Mouse (Mus musculus) urinary bladder, postnatal 14 days (tissue): ENCODE measurements around the gene Pcsk4.

Experiments used
- DNase-seq: peaks from one replicate; pipeline ENCODE4 v3.0.0; 2021; ENCODE audit warnings: low spot score

Pcsk4 gene

GRCm38 (mm10) chr10:80322811-80323211, 6.5 kb downstream of the Pcsk4 start:
- DNase-seq = no peak

- no peak for DNase-seq
Observed at GRCm38 (mm10) chr10:80321670-80322581, 7.4 kb downstream of the Pcsk4 start.

- DNase-seq = no peak
Observed at GRCm38 (mm10) chr10:80321014-80321669, 8.2 kb downstream of the Pcsk4 start.

GRCm38 (mm10) chr10:80320340-80320760, 8.9 kb downstream of the Pcsk4 start, which contains the start of gene 2310011J03Rik:
2310011J03Rik (minus strand) TSS chr10:80320537.
- DNase-seq = peak; percentile 94

- no peak for DNase-seq
Observed at GRCm38 (mm10) chr10:80317011-80317410, 12.3 kb downstream of the Pcsk4 start.

GRCm38 (mm10) chr10:80316359-80316781, 12.9 kb downstream of the Pcsk4 start:
- no peak for DNase-seq

GRCm38 (mm10) chr10:80315315-80315714, 14.0 kb downstream of the Pcsk4 start:
- DNase-seq = no peak

- no peak for DNase-seq
Observed at GRCm38 (mm10) chr10:80314494-80315001, 14.8 kb downstream of the Pcsk4 start.

GRCm38 (mm10) chr10:80313627-80314201, 15.6 kb downstream of the Pcsk4 start:
- DNase-seq = no peak

- no peak for DNase-seq
Observed at GRCm38 (mm10) chr10:80312586-80313504, 16.5 kb downstream of the Pcsk4 start.

GRCm38 (mm10) chr10:80311560-80311959, 17.7 kb downstream of the Pcsk4 start:
- no peak for DNase-seq

GRCm38 (mm10) chr10:80304862-80305261, 24.4 kb downstream of the Pcsk4 start:
- DNase-seq = no peak

GRCm38 (mm10) chr10:80304458-80304857, 24.8 kb downstream of the Pcsk4 start:
- DNase-seq = no peak

GRCm38 (mm10) chr10:80302471-80302881, 26.8 kb downstream of the Pcsk4 start:
- peak; percentile 57 for DNase-seq

- DNase-seq = no peak
Observed at GRCm38 (mm10) chr10:80302082-80302355, 27.3 kb downstream of the Pcsk4 start.

GRCm38 (mm10) chr10:80301256-80302081, 27.8 kb downstream of the Pcsk4 start:
- DNase-seq = no peak

GRCm38 (mm10) chr10:80300672-80301181, 28.6 kb downstream of the Pcsk4 start:
- DNase-seq = no peak

GRCm38 (mm10) chr10:80299824-80300223, 29.5 kb downstream of the Pcsk4 start:
- DNase-seq = no peak

GRCm38 (mm10) chr10:80299301-80299700, 30.0 kb downstream of the Pcsk4 start:
- DNase-seq = no peak

- DNase-seq = no peak
Observed at GRCm38 (mm10) chr10:80298571-80299281, 30.6 kb downstream of the Pcsk4 start.
